Mouse (Mus musculus): ENCODE data around the gene Anapc7.
A peak's percentile ranks its signal among the peaks of the same experiment; 100 is the strongest.

The Anapc7 gene

GRCm38 (mm10) chr5:122421271-122422068, at the start of gene Anapc7:
TSS of gene Anapc7 (plus strand) at chr5:122421693.
- no peak for DNase-seq

GRCm38 (mm10) chr5:122372192-122372769, 49.2 kb upstream of the Anapc7 start, which contains the start of gene Fam216a:
TSS of gene Fam216a (minus strand) at chr5:122372364.
- DNase-seq, result peak; percentile 99

DNA sequence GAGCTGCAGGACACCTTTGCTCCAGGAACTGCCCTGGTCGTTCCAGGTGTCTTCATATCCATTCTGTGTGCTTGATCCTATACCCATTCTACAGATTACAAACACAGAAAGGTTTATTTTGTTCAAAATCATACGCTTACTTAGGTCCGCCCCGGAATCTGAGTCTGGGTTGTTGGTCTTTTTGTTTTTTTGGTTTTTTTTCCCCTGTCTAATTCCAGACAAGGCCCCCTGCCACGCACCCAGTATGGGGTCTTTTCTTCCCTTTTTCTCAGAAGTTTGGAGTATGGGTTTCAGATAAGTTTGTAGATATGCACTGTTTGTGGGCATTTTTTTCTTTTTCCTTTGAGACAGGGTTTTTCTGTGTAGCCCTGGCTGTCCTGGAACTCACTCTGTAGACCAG, 48.6 kb upstream of the Anapc7 start:
- DNase-seq, result no peak

- no peak for DNase-seq
Observed at GRCm38 (mm10) chr5:122377101-122377833, 44.2 kb upstream of the Anapc7 start.

GRCm38 (mm10) chr5:122378171-122378570, 43.3 kb upstream of the Anapc7 start:
- DNase-seq, result no peak

- peak; percentile 80 for DNase-seq
Observed at GRCm38 (mm10) chr5:122379374-122380155, 41.9 kb upstream of the Anapc7 start.

DNA sequence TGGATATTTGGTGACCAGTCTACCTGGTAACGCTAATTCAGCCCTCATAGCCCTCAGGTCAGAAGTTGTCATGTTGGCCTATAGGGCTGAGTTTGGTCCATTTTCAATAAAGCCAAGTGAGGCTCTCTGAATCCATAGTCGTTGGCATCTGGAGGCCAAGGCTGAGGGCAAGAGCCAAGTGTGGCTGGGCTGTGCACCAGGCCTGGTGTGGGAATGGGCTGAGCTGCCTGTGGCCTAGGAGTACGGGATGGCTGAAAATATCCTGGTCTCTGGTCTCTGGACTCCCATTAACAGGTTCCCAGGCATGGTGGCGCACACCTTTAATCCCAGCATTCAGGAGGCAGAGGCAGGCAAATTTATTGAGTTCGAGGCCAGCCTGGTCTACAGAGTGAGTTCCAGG, 31.5 kb upstream of the Anapc7 start:
- no peak for DNase-seq

GRCm38 (mm10) chr5:122390671-122391070, 30.8 kb upstream of the Anapc7 start:
- DNase-seq, result no peak

GRCm38 (mm10) chr5:122391178-122391785, 30.2 kb upstream of the Anapc7 start:
- DNase-seq, result no peak

DNA sequence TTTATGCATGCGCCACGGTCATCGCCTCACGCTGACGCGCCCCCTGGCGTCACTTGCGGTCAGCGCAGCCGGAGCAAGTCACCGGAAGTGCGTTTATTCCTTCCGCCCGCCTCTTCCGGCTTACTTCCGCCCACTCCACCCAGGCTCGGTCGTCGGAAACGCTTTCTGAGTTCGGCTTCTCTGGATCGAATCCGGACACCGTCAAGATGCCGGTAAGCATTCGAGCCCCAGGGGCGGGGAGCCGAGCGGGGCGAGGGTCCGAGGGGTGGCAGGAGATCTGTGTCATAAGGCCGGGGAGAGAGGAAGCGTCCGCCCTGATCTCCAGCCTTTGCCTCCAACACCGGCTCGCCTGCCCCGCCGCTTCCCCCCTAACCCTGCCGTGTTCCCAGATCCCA, 29.7 kb upstream of the Anapc7 start, which contains the start of gene Arpc3:
Arpc3 (plus strand) TSS at position 93 of the 395 bp plus-strand sequence.
- DNase-seq, result peak; percentile 92

GRCm38 (mm10) chr5:122392227-122393004, 29.1 kb upstream of the Anapc7 start:
- DNase-seq, result no peak

- DNase-seq, result peak; percentile 66
Observed at GRCm38 (mm10) chr5:122393887-122394286, 27.6 kb upstream of the Anapc7 start.

DNA sequence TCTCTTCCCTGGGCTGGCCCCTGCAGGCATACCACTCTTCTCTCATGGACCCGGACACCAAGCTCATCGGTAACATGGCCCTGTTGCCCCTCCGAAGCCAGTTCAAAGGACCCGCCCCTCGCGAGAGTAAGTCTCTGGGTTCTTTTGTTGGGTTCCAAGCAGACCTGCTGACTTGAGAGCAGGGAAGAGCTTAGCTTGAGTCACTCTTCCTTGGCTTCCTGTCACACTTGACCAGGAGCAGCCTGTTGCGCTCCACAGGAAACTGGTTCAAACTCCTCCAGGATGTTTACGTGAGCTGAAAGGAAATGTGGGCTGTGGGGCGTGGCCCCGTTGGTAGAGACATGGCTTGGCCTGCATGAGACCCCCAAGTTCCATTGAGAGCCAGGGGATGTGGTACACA, 24.7 kb upstream of the Anapc7 start:
- DNase-seq, result no peak

GRCm38 (mm10) chr5:122397495-122397894, 24.0 kb upstream of the Anapc7 start:
- no peak for DNase-seq

DNA sequence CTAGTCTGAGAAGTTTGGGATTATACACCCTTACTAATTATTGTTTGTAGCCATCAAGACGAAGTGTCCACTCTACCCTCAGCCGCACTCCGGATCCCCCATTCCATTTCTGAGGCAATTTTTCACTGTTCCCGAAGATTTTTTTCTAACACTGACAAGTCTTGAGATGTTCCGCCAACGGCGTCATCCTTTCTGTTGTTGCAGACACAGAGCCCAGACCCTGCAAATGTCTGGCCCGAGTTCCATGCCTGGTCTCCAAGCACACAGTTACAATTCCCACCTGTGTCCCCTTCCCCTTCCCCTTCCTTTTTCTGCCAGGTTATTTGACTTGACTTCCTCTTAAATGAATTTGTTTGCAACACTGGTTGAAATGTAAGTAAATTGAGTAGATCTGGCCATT, 21.6 kb upstream of the Anapc7 start:
- DNase-seq, result no peak

DNA sequence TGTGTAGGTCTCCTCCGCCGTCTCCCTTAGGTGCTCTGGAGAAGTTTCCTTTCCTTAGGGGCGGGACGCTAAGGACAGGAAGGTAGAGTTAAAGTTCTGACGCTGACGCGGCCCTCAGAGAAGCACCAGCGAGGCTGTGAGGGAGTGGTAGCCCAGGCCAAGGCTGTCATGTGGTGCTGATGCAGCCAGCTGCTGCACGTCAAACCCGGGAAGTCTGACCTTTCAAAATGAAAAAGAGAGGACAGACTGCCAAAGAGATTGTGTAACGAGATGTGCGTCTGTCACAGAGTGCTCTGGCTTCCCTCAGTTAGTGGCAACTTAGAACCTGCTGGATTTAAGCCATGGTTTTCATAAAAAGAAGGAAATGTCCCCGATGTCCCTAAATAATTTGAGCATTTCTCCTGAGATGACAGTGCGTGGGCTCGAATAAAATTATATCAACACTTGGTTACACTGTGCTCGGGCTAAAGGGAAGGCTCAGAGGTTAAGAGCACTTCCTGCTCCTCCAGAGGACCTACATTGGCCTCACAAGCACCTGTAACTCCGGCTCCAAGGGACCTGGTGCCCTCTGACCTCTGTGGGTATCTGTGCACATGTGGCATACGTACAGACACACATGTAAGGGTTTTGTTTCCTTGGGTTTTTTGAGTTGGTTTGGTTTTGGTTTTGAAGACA, 20.7 kb upstream of the Anapc7 start:
- no peak for DNase-seq

GRCm38 (mm10) chr5:122401303-122401640, 20.2 kb upstream of the Anapc7 start:
- DNase-seq, result peak; percentile 81

GRCm38 (mm10) chr5:122402160-122402559, 19.3 kb upstream of the Anapc7 start:
- DNase-seq, result no peak

DNA sequence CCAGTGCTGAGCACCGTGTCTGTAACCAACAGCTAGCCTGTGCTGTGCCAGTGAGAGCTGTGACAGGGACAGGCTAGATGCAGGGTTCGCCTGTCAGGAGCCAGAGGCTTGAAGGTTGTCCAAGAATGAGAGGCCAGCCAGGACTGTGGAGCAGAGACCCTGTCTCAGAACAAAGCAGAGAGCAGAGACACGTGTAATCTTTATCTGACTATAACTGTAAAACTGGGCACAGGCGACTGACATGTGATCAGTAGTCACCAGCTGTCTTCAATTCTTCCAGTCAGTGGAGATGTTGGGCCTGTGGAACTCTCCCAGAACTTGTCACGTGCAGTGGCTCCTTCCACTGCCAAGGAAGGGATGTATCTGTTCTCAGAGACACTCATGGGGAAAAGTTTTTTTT, 18.7 kb upstream of the Anapc7 start:
- DNase-seq, result no peak

DNA sequence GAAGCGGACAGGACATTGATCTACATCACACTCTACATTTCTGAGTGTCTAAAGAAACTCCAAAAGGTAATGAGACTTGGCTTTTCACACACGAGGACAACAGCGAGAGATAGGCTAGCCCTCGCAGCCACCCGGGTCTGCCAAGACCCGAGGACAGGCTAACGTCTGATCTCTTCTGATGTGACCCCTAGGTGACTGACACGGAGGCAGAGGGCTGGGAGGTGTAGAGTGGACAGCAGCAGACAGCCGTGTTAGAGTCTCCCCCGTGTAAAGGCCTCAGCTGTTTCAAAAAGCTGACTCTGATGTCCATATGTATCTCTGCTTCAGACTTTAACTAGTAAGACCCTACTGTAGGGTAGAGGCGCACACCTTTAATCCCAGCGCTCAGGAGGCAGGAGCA, 18.1 kb upstream of the Anapc7 start:
- DNase-seq, result no peak

- DNase-seq, result no peak
Observed at GRCm38 (mm10) chr5:122405537-122405936, 16.0 kb upstream of the Anapc7 start.

Measured in cerebellum, adult 8-10 months (tissue).